Mouse (Mus musculus) layer of hippocampus, adult 11-12 months (tissue): ENCODE results near the gene Sarm1.
A peak's percentile ranks its signal among the peaks of the same experiment; 100 is the strongest.

Source experiments
- DNase-seq: peaks from one replicate; pipeline ENCODE4 v3.0.0; 2022; ENCODE audit warnings: low spot score

Gene Sarm1

DNA sequence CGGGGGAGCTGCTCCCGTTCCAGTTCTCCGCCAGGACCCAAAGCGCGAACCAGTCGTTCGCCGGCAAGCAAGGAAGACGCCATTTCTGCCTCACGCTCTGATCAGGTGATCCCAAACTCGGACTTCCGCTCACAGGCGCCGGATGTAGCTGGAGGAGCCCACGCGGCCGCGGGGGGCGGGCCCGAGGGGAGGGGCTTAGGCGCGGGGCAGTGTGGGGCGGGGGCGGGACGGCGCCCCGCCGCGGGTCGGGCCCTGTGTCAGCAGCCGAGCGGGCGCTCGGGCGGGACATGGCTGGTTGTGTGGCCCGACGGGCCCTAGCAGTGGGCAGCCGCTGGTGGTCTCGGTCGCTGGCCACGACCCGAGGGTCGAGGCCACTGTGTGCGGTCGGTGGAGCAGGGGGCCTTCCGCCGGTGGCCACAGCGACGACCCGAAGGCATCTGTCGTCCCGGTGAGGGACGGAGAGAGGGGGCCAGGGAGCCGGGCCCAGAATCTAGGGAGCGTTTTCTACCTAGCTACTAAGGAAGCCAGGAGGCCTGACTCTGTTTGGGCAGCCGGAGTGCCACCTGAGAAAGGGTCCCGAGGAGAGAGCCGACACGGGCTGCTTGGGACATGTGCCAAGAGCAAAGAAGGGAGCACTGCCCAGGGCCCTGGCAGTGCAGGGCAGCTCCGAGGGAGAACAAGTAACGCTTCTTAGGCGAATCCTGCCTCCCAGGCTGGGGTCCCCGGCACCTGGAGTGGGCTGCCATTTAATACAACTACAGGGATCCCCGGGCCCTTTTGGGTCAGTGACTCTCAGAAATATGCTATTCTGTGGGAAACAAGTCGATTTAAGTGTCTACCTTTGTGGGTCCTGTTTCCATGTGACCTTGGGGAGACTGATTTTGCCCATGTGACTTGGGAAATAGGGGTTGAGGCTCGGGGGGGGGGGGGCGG is 14.7 kb upstream of the Sarm1 start, which contains the start of the genes Tmem199 and Poldip2:
TSS of gene Tmem199 (minus strand) at position 148 of the 933 bp plus-strand sequence.
TSS of gene Poldip2 (plus strand) at position 169 of the 933 bp plus-strand sequence.
- DNase-seq, result peak; percentile 89

DNA sequence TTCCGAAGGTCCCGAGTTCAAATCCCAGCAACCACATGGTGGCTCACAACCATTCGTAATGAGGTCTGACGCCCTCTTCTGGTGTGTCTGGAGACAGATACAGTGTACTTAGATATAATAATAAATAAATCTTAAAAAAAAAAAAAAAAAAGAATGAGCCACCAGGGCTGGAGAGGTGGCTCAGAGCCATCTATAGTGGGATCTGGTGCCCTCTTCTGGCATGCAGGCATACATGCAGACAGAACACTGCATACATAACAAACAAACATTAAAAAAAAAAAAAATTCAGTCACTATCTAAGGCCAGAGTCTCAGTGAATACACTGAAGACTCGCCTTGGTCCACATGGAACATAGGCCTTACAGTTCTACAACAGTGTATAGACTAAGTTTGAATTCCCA is 11.6 kb upstream of the Sarm1 start:
- no peak for DNase-seq

DNA sequence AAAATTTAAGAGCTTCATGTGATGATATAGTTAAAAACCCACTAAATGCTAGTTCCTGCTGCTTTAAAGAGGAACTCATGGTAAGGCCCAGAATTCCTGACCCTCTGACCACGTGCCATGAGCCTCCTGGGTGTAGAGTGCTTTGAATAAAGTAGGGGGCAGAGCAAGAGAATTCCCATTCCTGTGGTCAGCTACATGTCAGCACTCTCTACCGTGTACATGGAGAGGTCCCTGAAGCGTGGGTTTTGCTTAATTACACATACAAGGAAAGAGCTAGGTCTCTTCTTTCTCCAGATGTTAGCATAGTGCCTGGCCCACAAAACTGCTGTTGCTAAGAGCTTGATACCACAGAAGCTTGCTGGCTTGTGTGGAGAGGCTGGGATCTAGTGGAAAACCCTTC is 7.9 kb upstream of the Sarm1 start:
- DNase-seq, result no peak

DNA sequence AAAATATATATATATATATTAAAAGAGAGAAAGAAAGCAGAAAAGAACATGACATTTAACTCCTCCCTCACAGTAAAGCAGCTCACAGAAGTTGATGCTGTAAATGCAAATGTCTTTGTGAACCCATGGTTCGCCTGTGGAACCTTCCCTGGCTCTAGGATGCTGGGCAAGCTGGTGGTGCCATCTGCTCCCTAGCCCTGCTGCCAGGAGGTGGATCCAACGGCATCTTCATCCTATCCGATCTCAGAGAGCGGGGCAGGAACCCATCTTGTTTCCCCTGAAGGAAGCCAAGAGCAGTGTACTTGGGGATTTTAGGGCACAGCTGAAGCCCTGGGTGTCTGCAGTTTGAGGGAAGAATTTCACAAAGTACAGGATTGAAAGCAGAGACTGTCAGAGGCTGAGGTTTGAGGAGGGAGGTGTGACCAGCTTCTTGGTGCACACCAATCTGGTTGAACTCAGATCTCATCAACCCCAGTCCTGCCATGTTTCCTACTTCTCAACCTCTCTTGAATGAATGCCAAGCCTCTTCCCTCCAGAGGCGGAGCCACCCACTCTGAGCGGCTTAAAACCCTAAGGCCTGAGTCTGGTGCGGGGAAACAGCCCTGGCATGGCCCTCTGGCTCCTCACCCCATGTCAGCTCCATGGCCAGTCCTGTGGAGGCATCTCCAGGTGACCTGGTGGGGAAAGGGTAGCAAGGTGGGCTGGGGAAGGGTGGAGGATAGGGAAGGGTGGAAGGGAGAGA is 5.5 kb upstream of the Sarm1 start, which contains the start of gene Sebox:
TSS of gene Sebox (plus strand) at position 539 of the 742 bp plus-strand sequence.
- DNase-seq, result peak; percentile 56

DNA sequence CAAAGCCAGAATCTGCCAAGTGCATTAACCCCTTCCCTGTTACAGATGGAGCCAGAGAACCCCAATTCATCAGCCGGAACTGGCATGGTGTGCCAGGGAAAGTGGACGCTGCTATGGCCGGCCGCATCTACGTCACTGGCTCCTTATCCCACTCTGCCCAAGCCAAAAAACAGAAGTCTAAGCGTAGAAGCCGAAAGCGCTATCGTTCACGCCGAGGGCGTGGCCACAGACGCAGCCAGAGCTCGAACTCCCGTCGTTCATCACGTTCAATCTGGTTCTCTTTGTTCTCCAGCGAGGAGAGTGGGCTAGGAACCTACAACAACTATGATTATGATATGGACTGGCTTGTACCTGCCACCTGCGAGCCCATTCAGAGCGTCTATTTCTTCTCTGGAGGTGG is 4.0 kb upstream of the Sarm1 start:
- no peak for DNase-seq

DNA sequence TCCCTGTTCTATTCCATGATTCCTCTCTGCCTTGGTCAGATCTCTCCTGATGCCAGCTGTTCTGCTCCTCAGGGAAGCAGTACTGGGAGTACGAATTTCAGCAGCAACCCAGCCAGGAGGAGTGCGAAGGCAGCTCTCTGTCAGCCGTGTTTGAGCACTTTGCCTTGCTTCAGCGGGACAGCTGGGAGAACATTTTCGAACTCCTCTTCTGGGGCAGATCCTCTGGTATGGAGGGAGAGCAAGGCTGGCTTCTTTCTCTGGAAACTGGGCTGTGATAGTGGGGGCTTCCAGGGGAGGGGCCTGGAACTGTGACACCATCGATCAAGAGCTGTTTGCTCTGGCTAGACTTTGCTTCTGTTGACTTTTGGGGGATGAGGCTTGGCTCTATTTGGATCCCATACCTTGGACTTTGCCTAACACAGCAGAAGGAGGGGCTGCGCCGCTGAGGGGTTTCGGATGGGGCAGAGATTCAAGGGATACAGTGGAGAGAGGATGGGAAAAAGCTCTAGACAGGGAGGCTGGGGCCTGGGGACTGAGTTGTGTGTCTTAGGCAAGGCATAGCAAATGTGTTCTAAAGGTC is 3.2 kb upstream of the Sarm1 start:
- no peak for DNase-seq

DNA sequence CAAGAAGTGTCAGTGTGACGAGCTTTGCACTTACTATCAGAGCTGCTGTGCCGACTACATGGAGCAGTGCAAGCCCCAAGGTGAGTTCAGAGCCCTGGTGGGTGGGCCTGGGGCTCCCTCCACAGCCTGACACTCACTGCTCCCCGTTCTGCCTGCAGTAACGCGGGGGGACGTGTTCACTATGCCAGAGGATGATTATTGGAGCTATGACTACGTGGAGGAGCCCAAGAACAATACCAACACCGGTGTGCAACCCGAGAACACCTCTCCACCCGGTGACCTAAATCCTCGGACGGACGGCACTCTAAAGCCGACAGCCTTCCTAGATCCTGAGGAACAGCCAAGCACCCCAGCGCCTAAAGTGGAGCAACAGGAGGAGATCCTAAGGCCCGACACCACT is 2.0 kb upstream of the Sarm1 start:
- no peak for DNase-seq

DNA sequence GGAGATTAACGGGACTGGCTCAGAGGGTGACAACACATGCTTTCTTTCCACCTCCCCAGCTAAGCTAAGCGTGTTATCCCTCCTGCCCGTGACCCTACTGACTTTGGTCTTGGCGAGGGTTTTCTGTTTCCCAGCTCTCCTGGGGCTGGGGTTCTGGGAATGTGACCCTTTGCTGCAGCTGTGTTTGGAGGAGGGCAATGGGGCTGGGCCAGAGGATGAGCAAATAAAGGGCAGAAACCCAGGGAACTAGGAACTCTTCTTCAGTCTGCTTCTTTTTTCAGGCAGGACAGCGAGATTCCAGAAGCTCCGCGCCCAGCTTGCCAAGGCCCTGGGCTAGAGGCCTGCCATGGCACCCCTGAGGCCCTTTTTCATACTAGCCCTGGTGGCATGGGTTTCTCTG is 1.4 kb upstream of the Sarm1 start, which contains the start of gene Vtn:
TSS of gene Vtn (plus strand) at position 88 of the 400 bp plus-strand sequence.
- no peak for DNase-seq

DNA sequence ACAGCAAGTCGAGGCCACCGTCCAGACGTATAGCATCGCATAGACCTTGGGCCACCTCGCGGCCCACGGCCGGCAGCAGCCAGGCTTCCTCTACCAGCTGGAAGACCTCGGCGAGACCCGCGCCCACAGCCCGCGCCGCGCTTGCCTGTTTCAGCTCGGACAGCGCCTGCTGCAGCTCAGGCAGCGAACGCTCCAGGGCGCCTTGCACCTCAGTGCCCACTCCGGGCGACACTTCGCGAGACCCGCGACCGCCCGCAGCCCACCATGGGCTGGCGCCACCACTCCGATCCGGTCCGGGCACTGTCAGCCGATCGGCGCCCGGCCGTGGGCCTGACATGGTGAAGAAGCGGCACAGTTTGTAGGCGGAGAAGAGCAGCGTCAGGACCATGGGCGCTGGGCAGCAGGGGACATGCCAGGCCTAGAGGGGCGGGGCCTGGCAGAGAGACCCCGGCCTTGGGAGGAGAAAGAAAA is 448 bp downstream of the Sarm1 start:
- peak; percentile 41 for DNase-seq

DNA sequence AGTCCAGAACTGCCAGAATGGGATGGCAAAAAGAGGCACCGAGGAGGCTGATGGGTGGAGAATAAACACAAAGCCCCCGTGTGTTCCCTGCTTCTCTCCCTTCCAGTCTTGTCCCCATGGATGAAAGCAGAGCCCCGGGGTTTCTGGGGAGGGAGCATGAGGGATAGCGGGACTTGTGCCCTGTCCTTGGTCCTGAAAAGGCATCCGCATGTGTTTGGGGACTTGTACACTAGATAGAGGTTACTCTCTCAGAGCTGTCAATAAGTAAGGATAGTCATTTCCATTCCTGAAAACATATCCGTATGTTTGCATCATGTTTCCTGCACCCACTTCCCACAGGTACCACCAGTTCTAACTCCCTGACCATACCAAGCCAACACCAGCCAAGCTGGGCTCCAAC is 1.6 kb downstream of the Sarm1 start:
- no peak for DNase-seq

DNA sequence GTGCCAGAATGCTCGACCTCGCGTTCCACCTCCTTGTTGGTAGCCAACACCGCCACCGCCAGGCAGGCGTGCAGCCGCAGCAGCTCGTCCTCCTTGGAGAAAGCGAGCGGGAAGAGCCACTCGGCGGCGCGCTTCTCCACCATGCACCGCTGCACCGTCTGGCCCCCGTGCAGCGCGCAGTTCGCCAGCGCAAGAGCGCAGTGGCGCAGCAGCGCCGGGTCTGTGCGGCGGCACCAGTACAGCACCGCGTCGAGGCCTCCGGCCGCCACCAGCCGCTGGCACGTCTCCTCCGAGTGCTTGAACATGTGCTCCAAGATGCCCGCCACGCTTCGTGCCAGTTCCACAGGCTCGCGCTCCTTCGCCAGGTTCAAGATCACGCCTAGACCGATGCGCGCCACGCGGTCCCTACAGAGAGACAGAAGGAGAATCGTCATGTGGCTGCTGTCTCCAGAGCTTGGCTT is 6.7 kb downstream of the Sarm1 start:
- DNase-seq, result peak; percentile 32

DNA sequence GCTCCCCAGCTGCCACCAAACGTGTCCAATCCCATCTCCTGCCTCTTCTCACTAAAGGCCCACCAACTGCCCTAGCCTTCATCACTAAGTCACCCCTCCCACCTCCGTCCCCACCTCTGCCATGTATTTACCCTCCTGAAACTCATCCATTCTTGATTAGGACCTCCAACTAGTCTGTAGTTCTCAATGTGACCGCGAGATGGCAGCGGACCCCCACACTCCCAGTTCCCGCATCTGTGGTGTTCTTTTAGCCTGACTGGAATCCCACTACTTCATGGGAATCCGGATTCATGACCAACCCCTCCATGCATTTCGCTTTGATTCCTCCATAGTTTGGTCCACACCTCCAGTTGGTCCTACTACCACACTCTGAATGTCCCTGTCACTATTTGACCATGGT is 9.4 kb downstream of the Sarm1 start:
- DNase-seq, result peak; percentile 82

DNA sequence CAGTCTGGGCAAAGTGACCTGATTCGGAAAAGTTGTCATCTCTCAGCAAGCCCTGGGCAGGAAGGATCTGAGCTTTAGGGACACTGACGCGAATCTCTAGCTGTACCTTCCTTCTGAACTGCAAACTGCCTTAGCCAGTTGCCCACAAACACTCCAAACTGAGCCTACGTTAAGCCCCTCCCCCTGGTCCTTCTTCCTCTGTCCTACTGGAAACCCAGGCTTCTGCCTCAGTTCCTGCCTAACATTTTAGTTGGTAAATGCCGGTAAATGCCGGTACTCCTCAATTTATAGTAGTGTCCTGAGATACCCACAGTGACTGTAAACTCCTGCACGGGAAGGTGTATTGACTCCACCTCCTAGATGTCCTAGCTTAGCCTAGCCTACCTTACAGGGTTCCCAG is 13.9 kb downstream of the Sarm1 start:
- DNase-seq, result no peak

DNA sequence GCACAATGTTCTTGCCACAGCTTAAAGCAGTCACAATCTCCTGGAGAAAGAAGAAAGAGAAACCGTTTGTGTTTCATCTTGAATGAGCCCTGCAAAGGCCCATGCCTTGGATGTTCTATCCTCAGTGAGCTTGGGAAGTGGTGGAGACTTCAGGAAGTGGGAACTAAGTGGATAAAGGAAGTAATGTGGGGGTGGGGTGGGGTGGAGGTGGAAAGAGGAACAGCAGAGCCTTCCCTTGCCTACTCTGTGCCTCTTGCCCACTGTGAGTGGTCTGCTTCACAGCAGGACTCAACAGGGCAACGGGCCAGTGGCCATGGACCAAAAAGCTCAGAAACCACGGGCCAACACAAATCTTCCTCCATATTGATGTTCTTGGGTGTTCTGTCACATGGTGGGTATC is 22.3 kb downstream of the Sarm1 start:
- no peak for DNase-seq

DNA sequence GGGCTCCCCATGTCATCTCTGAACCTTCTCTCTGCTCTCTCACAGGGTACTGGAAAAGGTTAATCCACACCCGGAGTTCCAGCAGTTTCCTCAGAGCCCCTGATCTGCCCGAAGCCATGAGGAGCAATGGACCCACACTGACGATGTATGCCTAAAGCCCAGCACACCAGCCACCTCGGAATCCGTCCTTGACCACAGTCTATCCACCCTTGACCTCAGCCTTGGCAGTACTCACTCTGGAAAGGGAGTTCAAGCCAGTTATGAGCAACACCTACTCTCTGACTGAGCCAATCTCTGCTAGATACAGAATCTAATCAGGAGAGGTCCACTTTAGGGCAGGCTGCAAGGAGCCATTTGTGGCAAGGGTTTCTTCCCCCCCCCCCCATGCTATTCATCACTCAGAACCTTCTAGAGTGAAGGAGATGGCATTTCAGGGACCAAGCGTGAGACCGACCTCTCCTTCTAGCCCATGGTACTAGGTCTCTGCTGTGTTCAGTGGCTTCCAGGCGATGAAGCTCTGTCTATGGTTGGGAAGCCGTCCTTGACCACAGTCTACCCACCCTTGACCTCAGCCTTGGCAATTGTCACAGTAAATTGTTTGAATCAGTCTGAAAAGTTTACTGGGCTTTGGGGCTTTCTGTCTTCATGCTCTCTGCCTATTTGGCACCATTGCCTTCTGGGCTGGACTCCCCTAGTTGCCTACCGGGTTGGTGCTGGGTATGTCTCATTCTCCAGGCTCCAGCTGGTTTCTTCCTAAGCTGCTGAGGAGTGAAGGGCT is 26.0 kb downstream of the Sarm1 start:
- DNase-seq, result no peak

DNA sequence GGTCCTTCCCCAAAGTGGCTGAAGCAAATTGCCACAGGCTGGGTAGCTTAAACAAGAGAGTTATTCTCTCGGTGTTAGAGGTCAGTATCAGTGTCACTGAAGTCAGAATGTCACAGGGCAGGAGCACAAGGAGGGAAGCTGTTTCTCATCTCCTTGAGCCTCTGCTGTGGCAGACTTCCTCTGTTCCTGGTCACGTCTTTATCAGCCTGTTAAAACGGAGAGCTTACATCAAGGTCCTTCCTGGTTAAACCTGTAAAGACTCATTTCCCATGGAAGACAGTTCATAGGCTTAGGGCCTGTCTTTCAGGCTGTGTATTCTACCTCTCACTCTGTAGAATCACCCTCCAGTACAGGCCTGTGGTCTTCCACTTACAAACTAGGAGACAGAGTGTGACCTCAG is 29.6 kb downstream of the Sarm1 start:
- DNase-seq, result no peak

DNA sequence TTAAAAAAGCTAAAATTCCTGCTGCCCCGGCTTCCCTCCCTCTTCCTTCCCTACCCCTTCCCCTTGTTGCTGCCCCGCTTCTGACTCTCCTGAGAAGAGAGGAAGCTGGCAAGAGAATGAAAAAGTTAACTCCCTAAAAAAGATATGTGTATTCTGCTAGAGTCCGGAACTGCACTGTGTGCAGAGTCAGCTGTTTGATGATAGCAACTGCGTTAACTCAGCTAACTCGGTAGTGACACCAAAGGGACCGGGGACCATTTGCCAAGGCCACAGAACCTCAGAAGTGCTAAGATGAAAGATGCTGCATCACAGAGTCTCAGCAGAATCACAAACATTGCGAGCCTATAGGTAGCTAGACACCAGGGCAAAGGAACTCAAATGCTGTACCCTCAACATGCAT is 30.0 kb downstream of the Sarm1 start:
- DNase-seq, result no peak

DNA sequence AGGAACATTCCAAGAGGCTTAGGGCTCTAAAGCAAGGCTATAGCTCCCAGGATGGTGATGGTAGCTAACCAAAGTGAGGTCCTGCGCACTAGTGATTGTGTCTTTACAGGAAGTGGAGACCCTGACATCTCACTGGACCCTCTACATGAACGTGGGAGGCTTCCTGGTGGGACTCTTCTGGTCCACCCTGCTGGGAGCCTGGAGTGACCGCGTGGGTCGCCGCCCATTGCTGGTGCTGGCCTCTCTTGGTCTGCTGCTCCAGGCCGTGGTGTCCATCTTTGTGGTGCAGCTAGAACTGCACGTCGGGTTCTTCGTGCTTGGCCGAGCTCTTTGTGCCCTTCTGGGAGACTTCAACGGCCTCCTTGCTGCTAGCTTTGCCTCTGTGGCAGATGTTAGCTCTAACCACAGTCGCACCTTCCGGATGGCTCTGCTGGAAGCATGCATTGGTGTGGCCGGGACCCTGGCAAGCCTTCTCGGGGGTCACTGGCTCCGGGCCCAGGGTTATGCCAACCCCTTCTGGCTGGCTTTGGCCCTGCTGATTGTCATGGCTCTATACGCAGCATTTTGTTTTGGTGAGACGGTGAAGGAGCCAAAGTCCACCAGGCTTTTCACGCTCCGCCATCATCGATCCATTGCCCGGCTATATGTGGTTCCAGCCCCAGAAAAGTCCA is 31.2 kb downstream of the Sarm1 start:
- DNase-seq, result no peak

DNA sequence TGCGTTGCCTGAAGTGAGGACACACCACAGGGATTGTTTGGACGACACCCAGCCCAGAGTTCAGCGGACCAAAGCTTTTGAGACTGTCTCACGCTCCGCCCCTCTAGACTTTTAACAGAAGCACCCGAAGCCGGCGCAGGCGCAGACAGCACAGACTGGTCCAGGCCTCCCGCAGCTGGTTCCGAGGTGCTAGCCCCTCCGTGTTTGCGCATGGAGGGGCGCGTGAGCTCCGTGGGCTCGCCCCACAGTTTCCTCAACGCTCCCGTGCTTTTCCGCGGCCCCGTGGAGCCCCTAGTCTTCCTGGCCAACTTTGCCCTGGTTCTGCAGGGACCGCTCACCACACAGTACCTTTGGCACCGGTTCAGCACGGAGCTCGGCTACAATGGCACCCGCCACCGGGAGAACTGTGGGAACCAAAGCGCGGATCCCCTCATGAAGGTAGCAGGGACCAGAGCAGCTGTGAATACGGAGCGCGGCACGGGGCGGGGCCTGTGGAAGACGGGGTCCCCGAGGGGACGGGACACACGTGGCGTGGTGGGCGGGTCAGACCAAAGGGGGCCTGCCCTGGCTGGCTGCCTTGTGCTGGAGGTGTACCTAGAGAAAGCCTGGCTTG is 31.9 kb downstream of the Sarm1 start, which contains the start of gene Slc46a1:
TSS of gene Slc46a1 (plus strand) at position 130 of the 613 bp plus-strand sequence.
- DNase-seq, result peak; percentile 79

DNA sequence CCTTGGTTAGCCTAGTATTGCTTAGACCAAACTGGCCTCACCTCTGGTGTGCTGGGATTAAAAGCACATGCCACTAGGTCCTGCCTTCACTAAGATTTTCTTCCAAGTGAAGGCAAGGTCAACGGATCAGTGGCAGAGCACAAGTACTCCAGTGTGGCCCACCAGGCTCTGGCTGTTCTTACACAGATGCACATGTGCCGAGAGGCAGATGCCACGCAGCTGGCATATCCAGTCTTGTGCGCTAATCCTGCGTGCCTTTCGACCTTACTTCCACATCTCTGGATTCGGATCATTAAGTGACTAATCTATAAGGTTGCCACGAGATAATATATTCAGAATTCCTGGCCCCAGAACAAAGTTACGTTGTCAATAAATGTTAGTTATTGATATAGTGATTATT is 32.4 kb downstream of the Sarm1 start:
- no peak for DNase-seq
